In genomic region chr12:44345251-44345650, GRCm38 (mm10) we compare ENCODE assay signal across 16 mouse cellular contexts. TPM values are rescaled to one million over a fixed set of nuclear protein-coding genes. Genes with fewer than 3 reads are reported as not detected.
DNase-seq lines count a peak whose midpoint lies in the region.
"Had no signal": no experiment of that assay in that cellular context is flagged by ENCODE, and none has a peak within 500 bp of the region (broad histone marks: within the 10 kb centered on the region; RNA-seq: fewer than 3 reads in every experiment).

No protein-coding gene starts in this region.

- peak; percentile 15 for DNase-seq in embryo, embryonic 11 days
- no peak for DNase-seq in embryo, embryonic 9.5 days (ENCODE audit: extremely low spot score)
- peak; percentile 28 for DNase-seq in heart, adult 11 months
- no peak for DNase-seq in heart, adult 8-10 months (ENCODE audit: low spot score)
- peak; percentile 56 for DNase-seq in testis, postnatal 14 days (ENCODE audit: low spot score)
- no peak for DNase-seq in testis, postnatal 10 days (ENCODE audit: low spot score)
- DNase-seq in left cerebral cortex, adult 8-10 months (ENCODE audit: low spot score in 2 of 2): no peak
- DNase-seq: adrenal gland, adult 8-10 months; cerebellum, adult 8-10 months; cerebellum, postnatal 25 days; gastrocnemius, postnatal 14 days; heart, postnatal 4 days; kidney, adult 11 months; kidney, postnatal 14 days; right cerebral cortex, adult 18-20 months; right cerebral cortex, postnatal 4 days had no signal

RNA-seq across cellular contexts. Expression of gene Nrcam, which starts 16.6 kb away (rescaled TPM):
- under 1 TPM in 3 of 4 experiments, not detected in 1; 0.22 to 0.69 (median 0.55) TPM for total RNA-seq in heart, adult 8-10 months (2022)
- 100 to 1,000 TPM; 422 to 491 (median 453) TPM for total RNA-seq in left cerebral cortex, adult 8-10 months (2022)

Comparison
In these comparisons a context has a peak if more than half of its experiments do, and no peak if none do; other contexts are left out.
1. DNase-seq: peak in embryo, embryonic 11 days (single experiment), heart, adult 11 months (single experiment) and testis, postnatal 14 days (single experiment); none in embryo, embryonic 9.5 days (single experiment), heart, adult 8-10 months (single experiment), testis, postnatal 10 days (single experiment) and left cerebral cortex, adult 8-10 months (0 of 2).
2. RNA of gene Nrcam, which starts 16.6 kb away (total RNA-seq): 422 to 491 TPM in left cerebral cortex, adult 8-10 months; 0.22 to 0.69 TPM in heart, adult 8-10 months; every median in the first group is over 100 times any median in the second.